Comparison of ENCODE assay signal across 9 mouse cellular contexts in the genomic region with DNA sequence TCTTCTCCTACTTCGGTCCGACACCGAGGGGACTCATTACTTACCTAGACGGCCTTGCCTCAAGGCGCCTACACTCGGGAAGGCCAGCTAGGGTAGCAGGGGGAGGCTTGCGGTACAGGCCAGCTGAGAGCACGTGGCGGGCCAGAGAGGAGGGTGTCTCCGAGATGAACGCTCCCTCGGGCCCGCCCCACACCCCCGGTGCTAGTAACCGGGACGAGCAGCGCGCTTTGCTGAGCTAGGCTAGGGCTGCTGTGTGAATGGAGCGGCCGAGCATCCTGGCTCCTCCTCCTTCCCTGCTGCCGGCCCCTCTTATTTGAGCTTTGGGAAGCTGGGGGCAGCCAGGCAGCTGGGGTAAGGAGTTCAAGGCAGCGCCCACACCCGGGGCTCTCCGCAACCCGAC. TPM values are rescaled to one million over a fixed set of nuclear protein-coding genes. Genes with fewer than 3 reads are reported as not detected.
DNase-seq lines count a peak whose midpoint lies in the region; ATAC-seq and TF ChIP-seq lines count a peak whose summit lies in the region.
"Had no signal": no experiment of that assay in that cellular context is flagged by ENCODE, and none has a peak within 500 bp of the region (broad histone marks: within the 10 kb centered on the region; RNA-seq: fewer than 3 reads in every experiment).

TSS of gene Wt1 (plus strand) at position 251 of the 400 bp plus-strand sequence.

- DNase-seq in Patski (ENCODE audit: low read depth, low spot score), result no peak
- DNase-seq in embryo, embryonic 9.5 days (ENCODE audit: extremely low spot score), result peak; percentile 75
- peak; percentile 58 to 63 for DNase-seq in heart, postnatal 14 days
- DNase-seq in kidney, postnatal 4 days, result peak; percentile 85 to 92
- DNase-seq in midbrain, postnatal 0 days (ENCODE audit: low spot score), result no peak
- DNase-seq in frontal cortex, postnatal 14 days (ENCODE audit: low spot score in 2 of 2), result no peak
- DNase-seq in T-cell, adult 2 months (ENCODE audit: low spot score), result no peak
- no peak for DNase-seq in frontal cortex, postnatal 25 days (ENCODE audit: low spot score in 2 of 2)

- H3K9ac ChIP-seq in midbrain, postnatal 0 days (replicated peaks; ENCODE audit: low read length, poor library complexity, severe bottlenecking), result no peak within 1 kb of the TSS

- TF ChIP-seq CTCF in Patski (IDR thresholded peaks at IDR 0.05), result no peak
- TF ChIP-seq CTCF in midbrain, postnatal 0 days (IDR thresholded peaks at IDR 0.05), result no peak

- H3K27me3 ChIP-seq in Patski, result no peaks in the 10 kb centered on the region
- H3K27me3 ChIP-seq in midbrain, postnatal 0 days (ENCODE audit: insufficient read depth, low read length), result peaks cover 88% of the 10 kb centered on the region

- under 1% methylated on average over 25 of the region's 25 CpGs for WGBS in midbrain, postnatal 0 days

- peak within 1 kb of the TSS; percentile 3 for H3K4me3 ChIP-seq in midbrain, postnatal 0 days (ENCODE audit: low read depth, low read length)

- no peak within 1 kb of the TSS for H3K27ac ChIP-seq in midbrain, postnatal 0 days (ENCODE audit: low read depth, low read length)

- CTCF ChIA-PET in Patski (lab: Charles Lee), result no interaction called here

- no peak for ATAC-seq in Patski
- ATAC-seq in midbrain, postnatal 0 days (ENCODE audit: low FRiP score), result peak; percentile 48; the same call in 1 of the 2 replicates

- H3K9me3 ChIP-seq in midbrain, postnatal 0 days (ENCODE audit: low read length), result no peaks in the 10 kb centered on the region

- intact Hi-C loops in heart, postnatal 14 days (cut with DNase I), result loop anchor here (5.0 kb wide), 3 partner anchors 101 to 551 kb away; partner anchors contain the start of gene Eif3m

- in situ Hi-C loops in Patski (cut with MboI; ENCODE audit: low pct_unique_long_range_greater_than_20kb), result no loop called here

- no peaks in the 10 kb centered on the region for H3K4me1 ChIP-seq in midbrain, postnatal 0 days (ENCODE audit: insufficient read depth, low read length)

- no peak within 1 kb of the TSS for H3K4me2 ChIP-seq in midbrain, postnatal 0 days (ENCODE audit: low read depth, low read length, poor library complexity, severe bottlenecking)

- POLR2A ChIA-PET in Patski (lab: Charles Lee), result no interaction called here

- H3K36me3 ChIP-seq in midbrain, postnatal 0 days (ENCODE audit: insufficient read depth, low read length), result no peaks in the 10 kb centered on the region

RNA-seq across cellular contexts. Expression of gene Wt1, which starts in this region (rescaled TPM):
- 15.2 TPM for polyA plus RNA-seq in Patski (2021)
- 10 to 100 TPM; 13.0 to 13.8 TPM for total RNA-seq in heart, postnatal 14 days (2021)
- 0.19 TPM in 1 of 2 replicates, not detected in the other for total RNA-seq in midbrain, postnatal 0 days (2014; rRNA removed)
- polyA plus RNA-seq in midbrain, postnatal 0 days (2015; fragmentation: Nextera tagmentation; extraction: Ambion mirVana), result 0.27 and 0.28 TPM in 2 replicates
- total RNA-seq: neutrophil, adult 5-6 weeks had no signal

Comparison
In these comparisons a context has a peak if more than half of its experiments do, and no peak if none do; other contexts are left out.
1. RNA of gene Wt1 (total RNA-seq): 13.0 to 13.8 TPM in heart, postnatal 14 days; 0.19 TPM in midbrain, postnatal 0 days; every median in the first group is over 10 times any median in the second.
2. RNA of gene Wt1 (polyA plus RNA-seq): 15.2 TPM in Patski (single experiment); 0.27 to 0.28 TPM in midbrain, postnatal 0 days; every median in the first group is over 10 times any median in the second.
3. Peak in ATAC-seq and H3K4me3 ChIP-seq in midbrain, postnatal 0 days; RNA of the gene not detected or under 1 TPM.
4. DNase-seq: peak in embryo, embryonic 9.5 days (single experiment), heart, postnatal 14 days (2 of 2) and kidney, postnatal 4 days (2 of 2); none in Patski (single experiment), midbrain, postnatal 0 days (single experiment), frontal cortex, postnatal 14 days (0 of 2), T-cell, adult 2 months (single experiment) and frontal cortex, postnatal 25 days (0 of 2).